Mouse (Mus musculus): ENCODE results near the gene Hnrnpf.

Gene Hnrnpf

GRCm38 (mm10) chr6:117926871-117927491 lies 26.9 kb downstream of the Hnrnpf start:
- no peak for DNase-seq

- no peak for DNase-seq
Measured at GRCm38 (mm10) chr6:117927955-117928354, 27.8 kb downstream of the Hnrnpf start.

GRCm38 (mm10) chr6:117928746-117929145 lies 28.6 kb downstream of the Hnrnpf start:
- no peak for DNase-seq

DNA sequence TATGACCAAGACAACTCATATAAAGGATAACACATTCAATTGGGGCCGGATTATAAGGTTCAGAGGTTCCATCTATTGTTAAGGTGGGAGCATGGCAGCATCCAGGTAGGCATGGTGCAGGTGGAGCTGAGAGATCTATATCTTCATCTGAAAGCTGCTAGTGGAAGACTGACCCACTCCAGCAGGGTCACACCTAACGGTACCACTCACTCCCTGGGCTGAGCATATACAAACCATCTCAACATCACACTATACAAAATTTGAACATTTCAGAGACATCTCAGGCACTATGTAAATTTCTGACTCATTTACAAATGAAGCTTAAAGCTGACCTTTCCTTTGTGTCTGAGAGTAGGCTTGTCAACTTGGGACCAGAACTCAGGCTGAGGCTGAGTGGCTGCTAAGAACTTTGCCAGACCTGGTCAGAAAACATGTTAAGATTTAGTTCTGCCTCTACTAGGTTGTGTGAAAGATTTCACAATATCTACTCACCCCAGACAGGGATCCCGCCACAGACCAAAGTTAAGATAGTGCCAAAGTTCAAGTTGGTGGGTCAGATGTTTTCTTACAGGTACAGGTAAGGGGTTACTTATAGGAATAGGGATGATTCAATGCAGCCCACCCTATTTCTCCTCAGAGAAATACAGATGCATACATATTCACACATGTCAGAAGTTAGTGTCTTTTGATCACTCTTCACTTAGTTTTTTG lies 30.0 kb downstream of the Hnrnpf start:
- no peak for DNase-seq

- DNase-seq = no peak
Measured at GRCm38 (mm10) chr6:117932325-117933051, 32.4 kb downstream of the Hnrnpf start.

DNA sequence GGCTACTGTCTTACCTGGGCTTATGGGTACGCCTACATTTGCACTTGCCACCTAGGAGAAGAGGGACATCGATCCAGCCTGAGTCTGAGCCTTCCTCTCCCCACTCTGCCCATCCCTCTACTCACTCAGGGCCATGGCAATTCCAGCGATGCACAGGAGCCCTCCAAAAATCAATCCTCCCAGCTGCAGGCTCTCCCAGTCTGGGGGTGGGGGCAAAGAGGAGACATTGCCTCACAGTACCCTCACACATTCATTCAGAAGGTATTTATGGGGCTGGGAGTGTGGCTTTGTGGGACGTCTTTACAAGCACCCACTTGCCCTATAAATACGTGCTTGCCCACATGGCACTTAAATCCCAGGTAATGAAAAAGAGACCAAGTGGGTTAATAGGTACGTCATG lies 34.2 kb downstream of the Hnrnpf start:
- no peak for DNase-seq

DNA sequence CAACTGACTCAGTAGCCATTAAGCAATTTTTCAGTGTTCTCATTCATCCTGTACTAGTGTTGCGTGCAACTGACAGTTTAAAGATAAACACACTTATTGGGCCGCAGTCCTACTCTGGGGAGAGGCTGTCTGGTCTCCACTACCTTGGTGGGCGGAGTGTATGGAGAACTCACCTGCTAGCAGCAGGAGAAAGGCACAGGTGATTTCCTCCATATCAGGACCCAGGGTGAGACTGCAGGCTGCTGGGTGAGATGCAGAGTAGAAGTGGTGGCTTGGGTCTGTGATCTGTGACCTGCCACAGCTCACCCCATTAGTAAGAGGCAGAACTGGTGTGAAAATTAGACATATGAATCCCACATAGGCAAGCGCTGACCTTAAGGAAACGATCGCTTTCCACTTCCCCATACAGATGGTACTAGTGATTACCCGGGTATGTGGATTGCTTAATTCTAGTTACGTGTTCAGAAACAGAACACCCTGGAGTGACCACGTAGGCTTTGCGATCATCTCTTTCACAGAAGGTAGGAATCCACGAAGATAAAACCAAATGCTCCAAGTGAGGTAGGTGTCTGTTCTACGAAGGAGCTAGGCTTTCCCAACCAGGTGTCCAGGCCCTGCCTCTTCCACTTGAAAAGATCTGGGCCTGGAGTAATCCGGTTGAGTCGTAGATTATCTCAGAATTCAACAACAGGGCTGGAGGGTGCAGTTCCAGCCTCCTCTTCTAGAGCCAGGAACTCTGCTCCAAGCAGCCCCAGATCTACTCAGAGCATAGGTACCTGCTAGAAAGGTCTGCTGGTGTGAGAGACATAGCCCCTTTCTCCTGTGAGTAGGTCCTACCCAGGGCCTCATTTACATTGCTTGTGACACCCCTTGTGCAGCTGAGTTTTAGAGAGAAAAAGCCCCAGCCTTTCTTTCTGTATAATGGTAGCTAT lies 35.8 kb downstream of the Hnrnpf start:
- DNase-seq = no peak

DNA sequence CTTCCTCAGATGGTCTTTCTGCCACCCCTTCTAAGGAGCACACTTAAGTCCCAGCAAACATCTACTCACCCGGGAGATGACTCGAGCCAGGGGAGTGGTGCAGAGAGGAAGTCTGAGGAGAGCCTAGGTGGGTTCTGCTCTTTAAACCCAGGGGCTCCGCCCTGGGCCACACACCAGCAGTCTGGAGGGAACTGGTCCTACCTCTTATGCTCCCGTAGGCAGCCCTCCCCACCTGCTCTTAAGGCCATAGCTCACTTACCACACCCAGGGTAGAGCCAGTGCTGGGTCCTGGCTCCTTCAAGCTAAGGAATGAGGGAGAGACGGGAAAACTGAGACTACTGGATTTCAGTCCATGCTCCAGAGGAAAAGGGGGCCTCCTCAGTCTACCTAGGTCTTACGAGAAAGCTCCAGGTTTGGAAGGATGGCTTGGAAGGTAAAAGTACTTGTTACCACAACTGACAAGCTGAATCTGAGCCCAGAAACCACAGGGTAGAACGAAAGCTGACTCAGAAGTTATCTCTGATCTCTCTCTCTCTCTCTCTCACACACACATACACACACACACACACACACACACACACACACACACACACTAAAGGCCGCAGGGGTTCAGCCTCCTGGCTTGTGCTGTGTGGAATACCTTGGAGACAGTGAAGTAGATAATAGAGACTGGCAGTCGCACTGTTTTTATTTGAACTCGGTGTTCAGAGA lies 37.3 kb downstream of the Hnrnpf start, which contains the start of gene Fxyd4:
Gene Fxyd4 (minus strand): TSS at position 471 of the 711 bp plus-strand sequence.
- DNase-seq = peak; percentile 30

GRCm38 (mm10) chr6:117938951-117939350 lies 38.8 kb downstream of the Hnrnpf start:
- peak; percentile 46 for DNase-seq

GRCm38 (mm10) chr6:117942769-117943168 lies 42.6 kb downstream of the Hnrnpf start:
- peak; percentile 81 for DNase-seq

DNA sequence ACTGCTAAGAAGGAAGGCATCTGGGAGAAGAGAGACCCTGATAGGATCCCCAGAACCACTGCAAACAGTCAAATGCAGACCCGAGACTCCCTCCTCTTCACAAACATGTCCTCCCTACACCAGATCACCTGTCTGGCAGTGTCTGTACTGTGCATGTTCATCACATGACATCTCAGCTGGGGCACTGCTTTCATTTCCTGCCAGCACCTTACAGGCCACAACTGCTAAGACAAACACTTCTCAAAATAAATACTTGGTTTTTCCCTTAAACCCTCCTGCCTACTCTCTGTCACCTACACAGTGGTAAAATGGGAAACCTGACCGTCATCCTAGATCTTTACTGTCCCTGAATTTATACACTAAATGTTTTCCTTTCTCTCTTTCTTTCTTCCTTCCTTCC lies 43.8 kb downstream of the Hnrnpf start:
- no peak for DNase-seq

GRCm38 (mm10) chr6:117952330-117952729 lies 52.2 kb downstream of the Hnrnpf start:
- no peak for DNase-seq

DNA sequence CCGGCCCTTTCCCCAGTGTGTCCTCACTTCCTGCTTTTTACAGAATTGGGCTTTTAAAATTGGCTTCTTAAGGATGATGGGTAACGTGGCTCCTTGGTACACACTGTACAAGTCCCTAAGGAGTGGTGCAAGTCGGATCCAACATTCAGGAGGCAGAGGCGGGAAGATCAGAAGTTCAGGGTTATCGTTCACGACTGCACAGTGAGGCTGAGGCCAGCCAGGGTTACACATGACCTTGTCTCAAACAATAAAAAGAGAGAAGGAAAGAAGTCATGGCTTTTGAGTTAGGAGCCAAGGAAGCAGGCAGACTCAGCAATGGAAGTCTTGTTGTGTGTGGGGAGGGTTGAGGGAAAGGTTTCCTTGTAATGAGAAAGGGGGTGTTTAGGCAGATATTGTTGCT lies 56.0 kb downstream of the Hnrnpf start:
- DNase-seq = no peak

GRCm38 (mm10) chr6:117956851-117957501 lies 56.9 kb downstream of the Hnrnpf start:
- no peak for DNase-seq

DNA sequence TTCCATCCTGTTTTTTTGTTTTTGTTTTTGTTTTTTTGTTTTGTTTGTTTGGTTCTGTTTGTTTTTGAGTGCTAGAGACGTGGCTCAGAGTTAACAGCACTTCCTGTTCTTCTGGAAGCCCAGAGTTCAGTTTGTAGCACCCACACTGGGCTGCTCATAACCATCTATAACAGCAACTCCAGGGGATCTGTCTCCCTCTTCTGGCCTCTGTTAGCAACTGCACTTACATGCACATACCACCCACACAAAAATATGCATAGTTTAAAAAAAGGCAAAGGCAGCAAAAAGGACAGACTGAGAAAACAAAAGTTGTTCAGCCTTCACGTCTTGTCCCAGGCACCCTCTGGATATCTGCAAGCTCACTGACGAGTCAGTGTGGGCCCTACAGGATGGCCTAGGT lies 63.1 kb downstream of the Hnrnpf start:
- no peak for DNase-seq

DNA sequence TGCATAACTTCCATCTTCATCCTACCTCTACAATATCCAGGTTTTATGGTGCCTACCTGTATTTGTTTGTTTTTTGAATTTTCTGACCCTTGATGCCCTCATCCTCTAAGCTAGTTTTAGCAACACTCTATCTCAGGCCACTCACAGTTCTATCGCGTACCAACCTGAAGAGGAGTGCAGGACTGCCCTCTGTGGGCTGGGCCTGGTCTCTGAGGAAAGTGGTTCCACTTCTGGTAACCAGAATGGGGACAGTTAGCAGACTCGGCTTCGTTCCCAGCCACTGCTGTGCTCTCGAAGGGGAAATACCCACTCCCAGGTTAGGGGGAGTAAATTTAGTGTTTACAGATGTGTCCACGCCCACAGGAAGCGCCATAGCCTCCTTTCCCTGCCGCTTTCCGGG lies 66.6 kb downstream of the Hnrnpf start:
- no peak for DNase-seq
